Mouse (Mus musculus): ENCODE results near the gene Fance. TPM values are rescaled to one million over a fixed set of nuclear protein-coding genes. Genes with fewer than 3 reads are reported as not detected.

Gene Fance
- polyA plus RNA-seq, 1 experiment = 28.5 TPM

DNA sequence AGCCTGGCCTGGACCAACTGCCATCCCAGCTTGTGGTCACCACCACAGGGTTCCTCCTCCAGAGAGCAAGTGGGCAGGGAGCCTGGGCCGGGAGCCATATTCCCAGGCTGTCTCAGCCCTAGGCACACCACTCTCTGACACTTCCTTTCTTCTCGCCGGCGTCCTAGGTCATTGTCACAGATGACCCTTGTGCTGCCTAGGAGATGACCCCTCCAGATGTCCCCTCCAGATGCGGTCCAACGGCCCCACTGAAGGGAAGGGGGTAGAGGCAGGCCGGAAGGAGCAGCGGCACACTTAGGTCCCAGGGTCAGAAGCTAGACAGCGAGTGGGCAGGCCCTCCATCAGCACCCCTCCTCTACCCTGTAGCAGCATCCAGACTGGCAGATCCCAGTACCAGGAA, 13.0 kb upstream of the Fance start:
- Histone ChIP-seq H3K79me2 (ENCODE audit: control insufficient read depth, insufficient read depth) (no peaks in the 10 kb centered on the region), H3ac (ENCODE audit: control insufficient read depth, insufficient read length) (no peak overlapping the region), H3K4me2 (ENCODE audit: low read depth) (no peak overlapping the region), H3K4me3 (no peak overlapping the region), H3K27me3 (ENCODE audit: control insufficient read depth, insufficient read depth, insufficient read length) (no peaks in the 10 kb centered on the region), H3K36me3 (ENCODE audit: control insufficient read depth, insufficient read depth) (no peaks in the 10 kb centered on the region)
- TF ChIP-seq E2F4 (IDR thresholded peaks at IDR 0.05; ENCODE audit: insufficient read depth) (no peak), TCF12 (IDR thresholded peaks at IDR 0.05; ENCODE audit: insufficient read depth, poor library complexity, severe bottlenecking) (no peak), MAX (IDR thresholded peaks at IDR 0.05; ENCODE audit: low read depth) (no peak), POLR2AphosphoS2 (IDR thresholded peaks at IDR 0.05; ENCODE audit: insufficient read length, low read depth) (no peak), SRF (IDR thresholded peaks at IDR 0.05; ENCODE audit: control insufficient read depth, insufficient read length, low read depth) (no peak), USF1 (IDR thresholded peaks at IDR 0.05; ENCODE audit: low read depth) (no peak), MYOD1 (IDR thresholded peaks at IDR 0.05; ENCODE audit: control insufficient read depth in 1 of 3, insufficient read length in 2 of 3, low read depth in 2 of 3) (no peak), TCF3 (IDR thresholded peaks at IDR 0.05; ENCODE audit: insufficient read length, low read depth) (no peak), MYOG (IDR thresholded peaks at IDR 0.05; ENCODE audit: control insufficient read depth in 1 of 3, insufficient read depth in 1 of 3, insufficient read length in 2 of 3, low read depth in 2 of 3) (no peak), POLR2A (IDR thresholded peaks at IDR 0.05; ENCODE audit: insufficient read length, low read depth) (no peak), REST (IDR thresholded peaks at IDR 0.05; ENCODE audit: insufficient read depth, insufficient read length) (no peak), CEBPB (IDR thresholded peaks at IDR 0.05; ENCODE audit: insufficient read depth, poor library complexity, severe bottlenecking) (no peak)

DNA sequence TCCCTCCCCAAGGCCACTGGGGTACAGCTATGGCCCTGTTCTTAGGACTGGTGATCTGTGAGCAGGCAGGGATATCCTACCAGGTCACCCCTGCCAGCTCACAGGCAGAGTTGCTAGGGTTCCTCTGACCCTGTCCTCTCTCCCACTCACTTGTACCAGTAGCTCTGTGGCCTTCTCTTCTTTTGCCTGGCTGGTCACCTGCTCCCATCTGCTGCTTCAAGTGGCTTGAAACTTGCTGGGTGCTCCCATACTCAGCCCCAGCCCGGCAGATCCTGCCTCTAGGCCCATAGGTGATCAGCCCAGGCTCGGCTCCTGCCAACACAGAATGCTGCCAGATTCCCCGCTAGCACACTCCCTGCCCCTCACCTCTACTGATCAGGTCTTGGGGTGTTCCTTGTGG, 12.5 kb upstream of the Fance start:
- TF ChIP-seq POLR2A (IDR thresholded peaks at IDR 0.05; ENCODE audit: insufficient read length, low read depth) (no peak), TCF12 (IDR thresholded peaks at IDR 0.05; ENCODE audit: insufficient read depth, poor library complexity, severe bottlenecking) (no peak), REST (IDR thresholded peaks at IDR 0.05; ENCODE audit: insufficient read depth, insufficient read length) (no peak), MYOG (IDR thresholded peaks at IDR 0.05; ENCODE audit: control insufficient read depth in 1 of 3, insufficient read depth in 1 of 3, insufficient read length in 2 of 3, low read depth in 2 of 3) (no peak), TCF3 (IDR thresholded peaks at IDR 0.05; ENCODE audit: insufficient read length, low read depth) (no peak), USF1 (IDR thresholded peaks at IDR 0.05; ENCODE audit: low read depth) (no peak), SRF (IDR thresholded peaks at IDR 0.05; ENCODE audit: control insufficient read depth, insufficient read length, low read depth) (no peak), CEBPB (IDR thresholded peaks at IDR 0.05; ENCODE audit: insufficient read depth, poor library complexity, severe bottlenecking) (no peak), MYOD1 (IDR thresholded peaks at IDR 0.05; ENCODE audit: control insufficient read depth in 1 of 3, insufficient read length in 2 of 3, low read depth in 2 of 3) (no peak), POLR2AphosphoS2 (IDR thresholded peaks at IDR 0.05; ENCODE audit: insufficient read length, low read depth) (no peak), MAX (IDR thresholded peaks at IDR 0.05; ENCODE audit: low read depth) (no peak), E2F4 (IDR thresholded peaks at IDR 0.05; ENCODE audit: insufficient read depth) (no peak)
- H3K27me3 ChIP-seq (ENCODE audit: control insufficient read depth, insufficient read depth, insufficient read length) = no peaks in the 10 kb centered on the region
- H3ac ChIP-seq (ENCODE audit: control insufficient read depth, insufficient read length) = no peak overlapping the region
- no peak overlapping the region for H3K4me3 ChIP-seq
- H3K4me2 ChIP-seq (ENCODE audit: low read depth) = no peak overlapping the region
- no peaks in the 10 kb centered on the region for H3K36me3 ChIP-seq (ENCODE audit: control insufficient read depth, insufficient read depth)
- no peaks in the 10 kb centered on the region for H3K79me2 ChIP-seq (ENCODE audit: control insufficient read depth, insufficient read depth)

DNA sequence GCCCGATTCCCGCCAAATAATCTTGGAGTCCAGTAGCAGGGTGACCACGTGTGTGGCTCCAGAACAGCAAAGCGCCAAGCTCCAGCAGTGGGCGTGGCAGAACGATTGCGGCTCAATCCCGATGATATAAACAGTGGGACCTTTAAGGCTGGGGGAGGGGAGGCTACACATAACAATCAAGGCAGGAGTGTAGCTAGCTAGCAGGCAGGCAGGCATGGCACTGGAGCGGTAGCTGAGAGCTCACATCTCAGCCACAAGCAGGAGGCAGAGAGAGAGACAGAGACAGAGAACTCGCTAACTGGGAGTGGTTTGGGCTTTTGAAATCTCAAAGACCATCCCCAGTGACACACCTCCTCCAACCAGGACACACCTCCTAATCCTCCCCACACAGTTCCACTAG, 8.1 kb upstream of the Fance start:
- TF ChIP-seq POLR2AphosphoS2 (IDR thresholded peaks at IDR 0.05; ENCODE audit: insufficient read length, low read depth) = no peak
- H3K36me3 ChIP-seq (ENCODE audit: control insufficient read depth, insufficient read depth) = no peaks in the 10 kb centered on the region
- no peaks in the 10 kb centered on the region for H3K27me3 ChIP-seq (ENCODE audit: control insufficient read depth, insufficient read depth, insufficient read length)
- no peak overlapping the region for H3K4me2 ChIP-seq (ENCODE audit: low read depth)
- no peak overlapping the region for H3K4me3 ChIP-seq
- no peak overlapping the region for H3ac ChIP-seq (ENCODE audit: control insufficient read depth, insufficient read length)
- no peaks in the 10 kb centered on the region for H3K79me2 ChIP-seq (ENCODE audit: control insufficient read depth, insufficient read depth)

DNA sequence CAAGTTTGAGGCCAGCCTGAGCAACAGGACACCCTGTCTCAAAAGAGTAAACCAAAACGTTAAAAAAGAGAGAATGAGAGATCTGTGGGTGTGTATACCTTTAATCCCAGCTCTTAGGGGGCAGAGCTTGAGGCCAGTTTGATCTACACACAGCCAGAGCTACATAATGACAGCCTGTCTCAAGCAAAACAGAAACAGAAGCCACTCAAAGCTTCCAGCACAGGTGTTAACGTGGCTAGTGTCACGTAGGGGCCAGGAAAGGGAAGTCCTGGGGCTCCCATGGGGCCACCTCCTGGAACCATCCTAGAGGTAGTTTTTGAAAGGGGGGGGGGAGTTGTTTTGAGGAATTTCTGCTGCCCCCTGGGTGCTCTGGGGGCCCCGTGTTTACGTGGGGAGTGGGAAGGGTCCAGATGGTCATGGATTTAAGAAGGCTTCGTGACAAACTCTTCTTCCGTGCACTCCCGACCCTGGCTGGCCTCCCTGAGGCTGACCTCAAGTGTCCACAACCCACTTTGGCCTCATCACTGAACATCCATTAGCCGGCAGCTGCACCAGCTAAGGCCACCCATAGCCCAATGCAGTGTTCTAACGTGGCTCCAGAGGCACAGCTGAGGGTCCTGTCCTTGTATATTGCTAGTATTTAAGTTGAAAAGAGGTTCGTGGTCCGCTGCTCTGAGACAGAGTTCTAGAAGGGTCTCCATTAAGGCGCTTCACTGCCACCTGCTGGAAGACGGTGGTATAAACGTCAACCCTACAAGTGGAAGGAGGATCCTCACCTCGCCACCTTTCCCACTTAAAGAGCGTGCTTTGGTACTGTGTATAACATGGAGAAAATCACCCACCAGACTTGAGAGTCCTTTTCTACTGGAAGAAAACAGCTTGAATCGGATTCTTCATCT, 4.8 kb upstream of the Fance start:
- no peaks in the 10 kb centered on the region for H3K79me2 ChIP-seq (ENCODE audit: control insufficient read depth, insufficient read depth)
- H3K36me3 ChIP-seq (ENCODE audit: control insufficient read depth, insufficient read depth) = no peaks in the 10 kb centered on the region
- TF ChIP-seq TCF12 (IDR thresholded peaks at IDR 0.05; ENCODE audit: insufficient read depth, poor library complexity, severe bottlenecking) = no peak
- TF ChIP-seq REST (IDR thresholded peaks at IDR 0.05; ENCODE audit: insufficient read depth, insufficient read length) = no peak
- TF ChIP-seq SRF (IDR thresholded peaks at IDR 0.05; ENCODE audit: control insufficient read depth, insufficient read length, low read depth) = no peak
- no peak for TF ChIP-seq CEBPB (IDR thresholded peaks at IDR 0.05; ENCODE audit: insufficient read depth, poor library complexity, severe bottlenecking)
- no peak for TF ChIP-seq POLR2AphosphoS2 (IDR thresholded peaks at IDR 0.05; ENCODE audit: insufficient read length, low read depth)
- TF ChIP-seq POLR2A (IDR thresholded peaks at IDR 0.05; ENCODE audit: insufficient read length, low read depth) = no peak
- no peak for TF ChIP-seq MYOG (IDR thresholded peaks at IDR 0.05; ENCODE audit: control insufficient read depth in 1 of 3, insufficient read depth in 1 of 3, insufficient read length in 2 of 3, low read depth in 2 of 3)
- TF ChIP-seq E2F4 (IDR thresholded peaks at IDR 0.05; ENCODE audit: insufficient read depth) = no peak
- no peak for TF ChIP-seq TCF3 (IDR thresholded peaks at IDR 0.05; ENCODE audit: insufficient read length, low read depth)
- TF ChIP-seq MYOD1 (IDR thresholded peaks at IDR 0.05; ENCODE audit: control insufficient read depth in 1 of 3, insufficient read length in 2 of 3, low read depth in 2 of 3) = no peak
- no peak for TF ChIP-seq MAX (IDR thresholded peaks at IDR 0.05; ENCODE audit: low read depth)
- TF ChIP-seq USF1 (IDR thresholded peaks at IDR 0.05; ENCODE audit: low read depth) = no peak
- H3K4me2 ChIP-seq (ENCODE audit: low read depth) = peak overlapping the region; percentile 75
- no peaks in the 10 kb centered on the region for H3K27me3 ChIP-seq (ENCODE audit: control insufficient read depth, insufficient read depth, insufficient read length)
- no peak overlapping the region for H3K4me3 ChIP-seq
- no peak overlapping the region for H3ac ChIP-seq (ENCODE audit: control insufficient read depth, insufficient read length)

All from myocyte (in vitro differentiated cells).